Mouse (Mus musculus): ENCODE measurements around the gene Dyx1c1. TPM values are rescaled to one million over a fixed set of nuclear protein-coding genes. Genes with fewer than 3 reads are reported as not detected.

Gene Dyx1c1
- total and polyA plus RNA-seq, 2 experiments from 2014 or later: 0.51 TPM; not detected in 1

- no peaks in the 10 kb centered on the region; the same call in 1 of the 2 replicates for H3K4me1 ChIP-seq (ENCODE audit: control insufficient read depth, insufficient read depth)
- no peaks in the 10 kb centered on the region for H3K9me3 ChIP-seq (replicated peaks; ENCODE audit: control insufficient read depth, low read length)
- DNase-seq (ENCODE audit: low spot score) (no peak), ATAC-seq (ENCODE audit: insufficient read depth, low read depth) (no peak)
- no peaks in the 10 kb centered on the region for H3K36me3 ChIP-seq (replicated peaks; ENCODE audit: control insufficient read depth, insufficient read depth, low read length)
- no peak overlapping the region for H3K4me3 ChIP-seq (ENCODE audit: low read depth, low read length)
- no peak overlapping the region for H3K27ac ChIP-seq (ENCODE audit: low read depth)
- no peak overlapping the region for H3K9ac ChIP-seq (replicated peaks; ENCODE audit: low read depth, low read length)
- WGBS: 68% methylated on average over 8 of the region's 8 CpGs
- no peaks in the 10 kb centered on the region for H3K27me3 ChIP-seq (ENCODE audit: control insufficient read depth, insufficient read depth, low read length)
- no peak for TF ChIP-seq EP300 (IDR thresholded peaks at IDR 0.05; ENCODE audit: low read depth)
- TF ChIP-seq CTCF (IDR thresholded peaks at IDR 0.05; ENCODE audit: low read depth): no peak
- H3K4me2 ChIP-seq (ENCODE audit: low read depth, low read length): no peak overlapping the region
Observed at GRCm38 (mm10) chr9:72961346-72961745, 2.8 kb downstream of the Dyx1c1 start.

GRCm38 (mm10) chr9:72961959-72962358 is 3.4 kb downstream of the Dyx1c1 start:
- no peak overlapping the region for H3K4me3 ChIP-seq (ENCODE audit: low read depth, low read length)
- TF ChIP-seq EP300 (IDR thresholded peaks at IDR 0.05; ENCODE audit: low read depth): no peak
- TF ChIP-seq CTCF (IDR thresholded peaks at IDR 0.05; ENCODE audit: low read depth): no peak
- 63% methylated on average over 15 of the region's 15 CpGs for WGBS
- no peaks in the 10 kb centered on the region for H3K27me3 ChIP-seq (ENCODE audit: control insufficient read depth, insufficient read depth, low read length)
- no peaks in the 10 kb centered on the region for H3K36me3 ChIP-seq (replicated peaks; ENCODE audit: control insufficient read depth, insufficient read depth, low read length)
- no peaks in the 10 kb centered on the region; the same call in 1 of the 2 replicates for H3K4me1 ChIP-seq (ENCODE audit: control insufficient read depth, insufficient read depth)
- ATAC-seq (ENCODE audit: insufficient read depth, low read depth) (no peak), DNase-seq (ENCODE audit: low spot score) (no peak)
- no peak overlapping the region for H3K9ac ChIP-seq (replicated peaks; ENCODE audit: low read depth, low read length)
- no peaks in the 10 kb centered on the region for H3K9me3 ChIP-seq (replicated peaks; ENCODE audit: control insufficient read depth, low read length)
- H3K4me2 ChIP-seq (ENCODE audit: low read depth, low read length): no peak overlapping the region
- H3K27ac ChIP-seq (ENCODE audit: low read depth): no peak overlapping the region

- Histone ChIP-seq H3K36me3 (replicated peaks; ENCODE audit: control insufficient read depth, insufficient read depth, low read length) (no peaks in the 10 kb centered on the region), H3K27ac (ENCODE audit: low read depth) (no peak overlapping the region), H3K4me2 (ENCODE audit: low read depth, low read length) (no peak overlapping the region), H3K4me3 (ENCODE audit: low read depth, low read length) (no peak overlapping the region), H3K9ac (replicated peaks; ENCODE audit: low read depth, low read length) (no peak overlapping the region), H3K9me3 (replicated peaks; ENCODE audit: control insufficient read depth, low read length) (no peaks in the 10 kb centered on the region), H3K27me3 (ENCODE audit: control insufficient read depth, insufficient read depth, low read length) (no peaks in the 10 kb centered on the region), H3K4me1 (ENCODE audit: control insufficient read depth, insufficient read depth) (no peaks in the 10 kb centered on the region)
- TF ChIP-seq CTCF (IDR thresholded peaks at IDR 0.05; ENCODE audit: low read depth): peak; percentile 70
- TF ChIP-seq EP300 (IDR thresholded peaks at IDR 0.05; ENCODE audit: low read depth): no peak
- peak; percentile 71 for DNase-seq (ENCODE audit: low spot score)
- peak; percentile 73 for ATAC-seq (ENCODE audit: insufficient read depth, low read depth)
- 26% methylated on average over 11 of the region's 11 CpGs for WGBS
Observed at GRCm38 (mm10) chr9:72968349-72969061, 9.9 kb downstream of the Dyx1c1 start.

- Histone ChIP-seq H3K4me3 (ENCODE audit: low read depth, low read length) (no peak overlapping the region), H3K27me3 (ENCODE audit: control insufficient read depth, insufficient read depth, low read length) (no peaks in the 10 kb centered on the region), H3K9ac (replicated peaks; ENCODE audit: low read depth, low read length) (no peak overlapping the region), H3K27ac (ENCODE audit: low read depth) (no peak overlapping the region), H3K9me3 (replicated peaks; ENCODE audit: control insufficient read depth, low read length) (no peaks in the 10 kb centered on the region), H3K36me3 (replicated peaks; ENCODE audit: control insufficient read depth, insufficient read depth, low read length) (no peaks in the 10 kb centered on the region), H3K4me1 (ENCODE audit: control insufficient read depth, insufficient read depth) (no peaks in the 10 kb centered on the region), H3K4me2 (ENCODE audit: low read depth, low read length) (no peak overlapping the region)
- no peak for TF ChIP-seq CTCF (IDR thresholded peaks at IDR 0.05; ENCODE audit: low read depth)
- TF ChIP-seq EP300 (IDR thresholded peaks at IDR 0.05; ENCODE audit: low read depth): no peak
- 62% methylated on average over 7 of the region's 7 CpGs for WGBS
- DNase-seq (ENCODE audit: low spot score): peak; percentile 31
- ATAC-seq (ENCODE audit: insufficient read depth, low read depth): peak; percentile 41; the same call in 1 of the 2 replicates
Observed at GRCm38 (mm10) chr9:72969874-72970273, 11.3 kb downstream of the Dyx1c1 start.

GRCm38 (mm10) chr9:72972435-72972834 is 13.8 kb downstream of the Dyx1c1 start:
- Histone ChIP-seq H3K4me3 (ENCODE audit: low read depth, low read length) (no peak overlapping the region), H3K9ac (replicated peaks; ENCODE audit: low read depth, low read length) (no peak overlapping the region), H3K4me1 (ENCODE audit: control insufficient read depth, insufficient read depth) (no peaks in the 10 kb centered on the region), H3K9me3 (replicated peaks; ENCODE audit: control insufficient read depth, low read length) (no peaks in the 10 kb centered on the region), H3K27me3 (ENCODE audit: control insufficient read depth, insufficient read depth, low read length) (no peaks in the 10 kb centered on the region), H3K36me3 (replicated peaks; ENCODE audit: control insufficient read depth, insufficient read depth, low read length) (no peaks in the 10 kb centered on the region), H3K4me2 (ENCODE audit: low read depth, low read length) (no peak overlapping the region), H3K27ac (ENCODE audit: low read depth) (no peak overlapping the region)
- DNase-seq (ENCODE audit: low spot score) (no peak), ATAC-seq (ENCODE audit: insufficient read depth, low read depth) (no peak)
- WGBS: 83% methylated on average over 5 of the region's 5 CpGs
- TF ChIP-seq CTCF (IDR thresholded peaks at IDR 0.05; ENCODE audit: low read depth): no peak

GRCm38 (mm10) chr9:72972984-72973383 is 14.4 kb downstream of the Dyx1c1 start:
- Histone ChIP-seq H3K4me3 (ENCODE audit: low read depth, low read length) (no peak overlapping the region), H3K9me3 (replicated peaks; ENCODE audit: control insufficient read depth, low read length) (no peaks in the 10 kb centered on the region), H3K4me1 (ENCODE audit: control insufficient read depth, insufficient read depth) (no peaks in the 10 kb centered on the region), H3K27me3 (ENCODE audit: control insufficient read depth, insufficient read depth, low read length) (no peaks in the 10 kb centered on the region), H3K4me2 (ENCODE audit: low read depth, low read length) (no peak overlapping the region), H3K36me3 (replicated peaks; ENCODE audit: control insufficient read depth, insufficient read depth, low read length) (no peaks in the 10 kb centered on the region), H3K9ac (replicated peaks; ENCODE audit: low read depth, low read length) (no peak overlapping the region), H3K27ac (ENCODE audit: low read depth) (no peak overlapping the region)
- ATAC-seq (ENCODE audit: insufficient read depth, low read depth) (no peak), DNase-seq (ENCODE audit: low spot score) (no peak)
- TF ChIP-seq CTCF (IDR thresholded peaks at IDR 0.05; ENCODE audit: low read depth): no peak
- TF ChIP-seq EP300 (IDR thresholded peaks at IDR 0.05; ENCODE audit: low read depth): no peak
